Mouse (Mus musculus) liver, embryonic 14.5 days (tissue): ENCODE measurements around the gene C3.

Experiments used
- CTCF ChIP-seq: IDR thresholded peaks from 2 replicates; pipeline ENCODE4 v1.5.1; 2016; ENCODE audit warnings: antibody characterized with exemption, low read depth, control low read depth
- EP300 ChIP-seq: IDR thresholded peaks from 2 replicates; pipeline ENCODE4 v1.6.1; 2016; ENCODE audit warnings: antibody characterized with exemption, low read depth

DNA sequence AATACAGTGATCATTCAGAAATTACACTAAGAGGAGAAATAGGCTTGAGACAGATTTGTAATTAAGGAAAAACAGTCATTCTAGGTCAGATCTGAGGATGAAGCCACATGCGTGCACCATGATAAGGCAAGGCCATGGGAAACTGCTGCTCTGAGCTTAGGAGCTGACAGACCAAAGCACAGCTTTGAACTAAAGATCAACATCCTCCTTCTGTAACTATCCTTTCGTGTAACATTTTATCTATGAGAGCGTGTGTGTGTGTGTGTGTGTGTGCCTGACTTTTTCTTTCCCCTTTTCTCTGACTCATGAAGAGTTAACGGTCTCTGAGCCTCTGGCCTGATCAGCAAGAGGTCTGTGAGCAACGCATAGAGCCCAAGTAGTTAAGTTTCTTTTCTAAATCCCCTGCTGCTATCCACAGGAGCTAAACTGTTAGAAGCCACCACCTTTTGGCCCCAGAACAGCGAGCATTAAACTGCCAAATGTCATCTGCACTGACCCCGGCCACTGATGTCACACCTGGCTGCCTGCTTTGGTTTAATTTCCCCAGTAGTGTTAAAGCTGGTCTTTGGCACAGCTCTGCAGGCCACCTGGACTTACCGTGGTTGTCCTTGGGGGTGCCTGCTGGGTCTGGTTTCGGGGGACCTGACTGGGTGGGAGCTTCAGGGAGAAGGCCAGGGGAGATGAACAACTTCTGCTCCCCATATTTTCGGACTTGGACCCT lies 15.9 kb upstream of the C3 start:
- TF ChIP-seq CTCF (no peak), EP300 (no peak)
